Mouse (Mus musculus): ENCODE results near the gene Mars. TPM values are rescaled to one million over a fixed set of nuclear protein-coding genes. Genes with fewer than 3 reads are reported as not detected.

Mars gene
- polyA plus RNA-seq, 1 experiment: 43.8 TPM

DNA sequence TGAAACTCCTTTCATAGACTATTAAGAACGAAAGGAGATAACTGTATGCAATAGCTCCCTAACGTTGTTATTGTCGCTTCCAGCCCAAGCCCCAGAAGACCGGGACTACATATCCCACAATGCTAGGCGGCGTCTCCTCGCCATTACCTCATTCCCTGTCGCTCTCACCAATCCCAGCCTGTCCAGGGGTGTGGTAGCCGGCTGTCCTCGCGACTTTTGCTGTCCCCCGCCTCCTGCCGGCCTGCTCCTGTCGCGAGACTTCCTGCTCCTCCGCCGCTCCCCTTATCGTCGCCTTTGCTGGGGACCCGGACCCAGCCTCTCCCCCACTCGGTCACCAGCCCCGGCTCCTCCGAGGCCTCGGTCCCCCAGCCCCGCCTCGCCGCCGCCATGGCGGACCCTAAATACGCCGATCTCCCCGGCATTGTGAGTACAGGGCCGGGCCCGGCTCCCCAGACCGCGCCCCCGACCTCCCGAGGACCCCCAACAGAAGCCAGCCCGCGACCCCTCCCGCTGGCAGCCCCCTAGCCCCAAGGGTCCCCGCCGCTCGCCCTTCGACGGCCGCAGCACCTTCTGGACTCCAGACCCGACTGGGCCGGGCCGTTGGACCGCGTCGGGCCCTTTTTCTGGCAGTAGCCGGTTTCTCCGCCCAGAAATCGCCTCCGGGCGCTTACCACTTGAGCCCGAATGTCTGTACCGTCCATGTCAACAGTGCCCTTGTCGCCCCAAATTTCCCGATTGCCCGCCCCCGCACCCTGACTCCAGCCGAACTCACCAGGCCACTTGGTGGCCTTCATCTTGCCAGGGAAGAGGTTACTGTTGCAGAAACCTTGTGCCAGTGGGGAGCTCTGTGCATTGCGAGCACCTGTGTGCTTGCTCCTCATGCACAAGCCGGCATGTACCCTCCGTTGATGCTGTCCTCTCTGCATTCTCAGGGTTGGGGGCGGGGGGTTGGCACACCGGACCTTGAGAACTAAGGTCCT lies 45.2 kb downstream of the Mars start, which contains the start of gene Dctn2:
TSS of gene Dctn2 (plus strand) at position 257 of the 980 bp plus-strand sequence.
- under 1% methylated on average over 70 of the region's 70 CpGs for WGBS

DNA sequence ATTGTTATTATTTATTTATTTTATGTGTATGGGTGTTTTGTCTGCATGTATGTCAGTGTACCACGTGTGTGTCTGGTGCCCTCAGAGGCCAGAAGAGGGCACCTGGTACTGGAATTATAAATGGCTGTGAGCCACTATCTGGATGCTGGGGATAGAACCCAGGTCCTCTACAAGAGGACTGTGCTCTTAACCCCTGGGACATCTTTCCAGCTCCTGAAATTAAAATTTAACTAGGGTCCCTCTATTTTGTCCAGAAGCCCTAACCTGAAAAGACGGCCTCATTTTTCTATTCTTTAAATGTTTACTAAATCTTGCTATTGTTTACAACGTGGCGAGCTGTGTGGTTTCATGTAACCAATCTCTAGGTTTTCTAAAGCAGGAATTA lies 45.9 kb downstream of the Mars start:
- no peak for DNase-seq (ENCODE audit: low read depth, low spot score)

More for the DNA sequence above, 45.2 kb downstream of the Mars start, which contains the start of gene Dctn2:
- DNase-seq (ENCODE audit: low read depth, low spot score): no peak

DNA sequence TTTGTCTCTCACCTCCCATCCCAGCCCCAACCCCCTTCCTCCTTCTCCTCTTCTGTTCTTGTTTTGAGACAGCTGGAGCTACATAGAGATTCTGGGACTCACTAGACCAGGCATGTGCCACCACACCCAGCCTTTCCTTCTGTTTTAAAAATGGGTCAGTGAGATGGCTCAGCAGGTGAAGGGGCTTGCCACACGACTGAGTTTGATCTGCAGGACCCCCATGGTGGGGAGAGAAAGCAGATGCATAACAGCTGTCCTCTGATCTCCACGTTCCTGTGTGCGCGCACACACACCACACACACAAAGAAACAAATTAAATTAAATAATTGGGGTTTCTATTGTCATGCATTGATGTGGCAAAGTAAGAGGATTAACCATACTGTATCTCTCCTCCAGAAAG lies 46.6 kb downstream of the Mars start:
- no peak for DNase-seq (ENCODE audit: low read depth, low spot score)
- 79% methylated on average over 4 of the region's 4 CpGs for WGBS

More for the DNA sequence above, 45.9 kb downstream of the Mars start:
- 28% methylated on average over 4 of the region's 4 CpGs for WGBS

DNA sequence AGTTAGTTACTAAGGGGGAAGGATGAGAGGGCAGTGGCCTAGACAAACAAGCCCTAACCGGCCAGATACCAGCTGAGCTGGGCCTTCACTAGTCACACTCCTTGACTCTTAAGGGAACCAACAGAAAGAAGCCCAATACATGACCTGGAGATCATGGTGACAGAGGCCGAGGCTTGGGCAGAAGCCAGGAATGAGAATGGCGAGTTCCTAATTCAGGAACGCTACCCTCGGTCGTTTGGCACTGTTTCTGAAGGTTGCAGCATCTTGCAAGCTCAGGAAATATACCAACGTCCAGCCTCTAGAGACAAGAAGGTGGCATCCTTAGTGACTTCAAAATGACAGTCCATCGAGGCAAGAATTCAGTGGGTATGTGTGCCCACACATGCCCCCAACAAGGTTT lies 47.2 kb downstream of the Mars start:
- WGBS: 77% methylated on average over 8 of the region's 8 CpGs
- no peak for DNase-seq (ENCODE audit: low read depth, low spot score)

DNA sequence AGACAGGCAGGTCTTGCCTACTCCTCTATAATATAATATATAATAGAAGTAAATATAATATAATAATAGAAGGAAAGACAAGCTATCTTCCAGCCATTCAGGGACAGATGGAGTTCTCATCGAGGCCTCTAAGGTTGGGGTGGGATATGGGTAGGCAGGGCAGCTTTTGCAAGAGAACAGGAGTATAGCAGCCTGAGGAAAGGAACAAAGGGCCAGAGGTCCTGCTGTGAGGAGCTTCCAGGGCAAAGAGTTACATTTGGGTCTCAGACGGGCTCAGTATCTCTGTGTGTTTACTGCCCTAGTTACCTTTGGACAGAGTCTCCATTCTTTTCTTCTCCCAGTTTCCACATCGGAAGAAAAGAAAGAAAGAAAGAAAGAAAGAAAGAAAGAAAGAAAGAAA lies 48.0 kb downstream of the Mars start:
- 61% methylated on average over 3 of the region's 3 CpGs for WGBS
- DNase-seq (ENCODE audit: low read depth, low spot score): no peak

DNA sequence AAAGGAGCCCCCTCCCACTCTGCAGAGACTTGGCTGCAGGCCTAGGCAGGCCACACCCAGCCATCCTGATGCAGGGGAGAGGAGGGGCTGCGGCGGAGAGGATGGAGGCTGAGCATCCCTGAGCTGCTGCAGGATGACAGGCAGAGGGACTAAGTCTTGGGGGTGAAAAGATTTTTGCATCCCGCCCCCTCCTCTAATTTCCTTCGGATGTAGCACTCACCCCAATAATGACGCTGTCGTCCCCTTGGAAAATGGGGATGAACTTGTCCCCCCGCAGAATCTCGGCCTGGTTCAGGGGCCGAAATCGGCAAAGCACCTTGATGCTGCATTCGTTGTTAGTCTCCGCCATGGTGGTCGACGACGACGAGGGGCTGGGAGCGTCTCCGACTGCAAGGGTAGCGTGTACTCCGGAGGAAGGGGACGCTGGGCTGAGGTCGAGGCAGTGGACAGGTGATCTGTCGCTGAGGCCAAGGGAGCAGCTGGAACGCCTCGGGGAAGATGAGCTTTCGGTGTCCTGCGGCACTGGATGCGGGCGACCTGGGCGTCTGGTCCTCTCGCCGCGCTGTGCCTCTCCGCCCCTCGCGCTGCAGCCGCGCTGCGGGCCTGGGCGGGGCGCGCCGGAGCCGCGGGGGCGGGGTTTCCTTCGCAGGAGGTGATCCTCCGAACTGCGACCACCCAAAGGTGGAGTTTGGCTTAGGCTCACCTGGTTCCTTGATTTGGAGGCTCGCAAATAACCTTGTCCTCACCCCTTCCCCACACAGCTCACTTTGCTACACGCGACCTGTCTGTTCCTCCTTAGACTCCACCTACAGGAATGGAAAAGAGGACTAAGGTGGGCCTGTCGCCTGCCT lies 48.8 kb downstream of the Mars start, which contains the start of gene Kif5a:
TSS of gene Kif5a (minus strand) at position 801 of the 851 bp plus-strand sequence.
- WGBS: 2% methylated on average over 53 of the region's 53 CpGs
- no peak for DNase-seq (ENCODE audit: low read depth, low spot score)

DNA sequence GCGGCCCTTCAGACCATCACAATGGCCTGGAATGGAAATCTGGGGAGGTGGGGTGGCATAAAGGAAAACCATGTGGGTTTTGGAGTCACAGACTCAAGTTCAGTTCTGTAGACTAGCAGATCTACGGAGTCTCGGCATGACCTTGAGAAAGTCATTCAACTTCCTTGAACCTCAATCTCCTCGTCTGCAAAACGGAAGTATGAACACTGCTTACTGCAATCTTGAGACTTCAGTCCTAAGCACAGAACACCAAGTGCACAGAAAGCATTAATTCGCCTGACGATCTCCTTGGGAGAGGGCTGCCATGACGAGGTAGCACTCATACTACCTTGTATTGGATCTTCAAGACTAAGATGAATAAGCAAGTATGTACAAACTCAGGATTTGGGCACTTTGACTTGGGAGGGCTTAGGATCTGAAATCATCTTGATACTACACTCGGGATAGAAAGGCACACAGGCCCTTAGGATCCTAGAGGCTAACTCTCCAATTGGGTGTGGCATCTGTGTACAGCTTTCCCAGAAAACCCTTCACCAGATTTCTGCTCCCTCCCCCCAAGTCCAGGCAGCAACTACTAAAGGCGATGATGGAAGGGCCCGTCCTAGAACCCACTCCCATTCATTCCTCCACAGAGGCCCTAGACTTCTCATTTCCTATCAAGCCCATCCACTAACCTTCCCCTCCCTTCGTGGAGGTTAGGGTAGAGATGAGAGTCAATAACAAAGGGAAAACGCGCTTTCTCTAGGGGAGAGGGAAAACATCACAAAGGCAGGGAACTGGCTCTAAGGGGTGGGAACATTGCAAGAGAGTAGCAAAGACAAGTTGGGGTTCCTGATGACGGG lies 49.7 kb downstream of the Mars start:
- DNase-seq (ENCODE audit: low read depth, low spot score): no peak
- 65% methylated on average over 15 of the region's 15 CpGs for WGBS

DNA sequence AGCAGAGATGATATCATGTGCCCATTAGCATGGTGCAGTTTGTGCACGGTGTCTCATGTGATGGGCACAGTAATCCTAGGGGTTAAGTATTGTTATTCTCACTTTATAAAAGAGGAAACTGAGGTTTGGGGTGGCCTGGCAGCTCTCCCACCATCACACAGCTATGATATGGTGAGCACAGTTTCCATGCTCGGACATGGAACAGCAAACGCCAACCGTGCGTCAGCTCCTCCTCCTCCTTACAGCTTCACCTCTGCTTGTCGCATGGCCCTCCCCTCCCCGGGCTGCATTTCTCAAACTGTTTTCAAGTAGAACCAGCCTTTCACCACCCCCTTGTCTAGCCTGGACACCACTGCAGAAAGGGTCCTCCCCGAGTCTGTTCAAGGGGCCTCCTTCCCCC lies 53.1 kb downstream of the Mars start:
- WGBS: 69% methylated on average over 8 of the region's 8 CpGs

DNA sequence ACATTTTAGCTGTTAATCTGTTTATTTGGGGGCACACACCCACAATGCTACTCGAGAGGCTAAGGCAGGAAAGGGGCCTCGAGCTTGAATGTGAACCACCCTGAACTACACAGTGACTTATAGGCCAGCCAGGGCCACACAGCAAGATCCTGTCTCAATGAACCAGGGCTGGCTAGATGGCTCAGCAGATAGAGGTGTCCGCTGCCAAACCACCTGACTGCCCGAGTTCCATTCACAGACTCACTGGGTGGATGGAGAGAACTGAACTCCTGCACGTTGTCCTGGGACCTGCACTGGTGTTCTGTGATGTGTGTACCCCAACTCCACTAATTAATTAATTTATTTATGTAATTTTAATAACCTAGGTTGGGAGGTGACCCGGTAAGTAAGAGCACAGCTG lies 53.8 kb downstream of the Mars start:
- DNase-seq (ENCODE audit: low read depth, low spot score): no peak
- 62% methylated on average over 6 of the region's 6 CpGs for WGBS

More for the DNA sequence above, 53.1 kb downstream of the Mars start:
- no peak for DNase-seq (ENCODE audit: low read depth, low spot score)

DNA sequence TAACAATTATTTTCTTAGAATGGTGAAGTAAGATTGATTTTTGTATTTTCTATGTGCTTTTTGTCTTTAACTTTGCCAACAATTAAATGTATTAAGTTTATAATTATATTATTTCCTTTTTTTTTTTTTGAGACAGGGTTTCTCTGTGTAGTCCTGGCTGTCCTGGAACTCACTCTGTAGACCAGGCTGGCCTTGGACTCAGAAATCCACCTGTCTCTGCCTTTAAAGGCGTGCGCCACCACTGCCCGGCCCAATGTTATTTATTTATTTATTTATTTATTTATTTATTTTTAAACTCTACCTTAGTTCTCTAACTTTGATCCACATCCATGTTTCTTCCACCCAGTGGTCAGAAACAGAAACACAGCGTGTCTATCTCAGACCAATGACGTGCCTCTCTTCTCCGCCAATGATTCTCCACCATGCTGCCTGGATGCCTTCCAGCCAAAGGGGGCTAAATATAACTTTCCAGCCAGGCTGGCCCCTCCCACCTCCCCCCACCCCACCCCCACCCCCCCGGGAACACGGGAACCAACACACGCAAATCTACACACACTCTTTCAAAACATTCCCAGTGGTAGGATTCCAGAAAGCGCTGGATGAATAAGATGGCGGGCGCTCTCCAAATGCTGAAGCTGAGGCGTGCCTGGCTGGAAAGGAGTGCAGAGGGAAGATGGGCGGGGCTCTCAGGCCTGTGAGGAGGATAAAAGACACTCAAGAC lies 55.8 kb downstream of the Mars start:
- WGBS: 24% methylated on average over 14 of the region's 14 CpGs
- DNase-seq (ENCODE audit: low read depth, low spot score): no peak

DNA sequence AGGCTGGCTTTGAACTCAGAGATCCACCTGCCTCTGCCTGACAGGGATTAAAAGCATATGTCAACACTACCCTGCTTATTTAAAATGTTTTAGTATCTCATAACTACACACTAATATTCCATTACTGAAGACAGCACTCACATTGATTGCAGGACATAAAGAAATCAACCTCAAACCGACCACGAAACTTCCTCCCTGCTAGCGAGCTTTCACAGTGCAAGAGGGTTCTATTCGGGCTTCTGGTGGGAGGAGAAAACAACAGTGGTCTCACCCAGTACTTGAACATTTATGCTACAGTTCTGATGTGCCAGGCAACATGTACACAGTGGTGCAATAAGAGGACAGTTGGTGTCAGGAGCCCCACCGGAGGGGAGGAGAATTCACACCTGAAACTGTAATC lies 60.8 kb downstream of the Mars start:
- 68% methylated on average over 5 of the region's 5 CpGs for WGBS
- no peak for DNase-seq (ENCODE audit: low read depth, low spot score)

Other genes with a start within 250 kb of the Mars start
- gene Cdk4, start 248.3 kb downstream of the Mars start, polyA plus RNA-seq (2012; rRNA removed): 228 and 258 TPM in 2 replicates
- 73.8 and 85.4 TPM in 2 replicates for gene Tspan31, start 241.5 kb downstream of the Mars start, polyA plus RNA-seq (2012; rRNA removed)
- 4.0 and 7.1 TPM in 2 replicates for gene Agap2, start 236.5 kb downstream of the Mars start, polyA plus RNA-seq (2012; rRNA removed)
- gene Os9, start 190.7 kb downstream of the Mars start, polyA plus RNA-seq (2012; rRNA removed): 71.3 and 102 TPM in 2 replicates
- gene B4galnt1, start 146.6 kb downstream of the Mars start, polyA plus RNA-seq (2012; rRNA removed): 247 and 361 TPM in 2 replicates
- 0.41 and 0.90 TPM in 2 replicates for gene Slc26a10, start 131.1 kb downstream of the Mars start, polyA plus RNA-seq (2012; rRNA removed)
- 16.0 and 20.5 TPM in 2 replicates for gene Arhgef25, start 121.7 kb downstream of the Mars start, polyA plus RNA-seq (2012; rRNA removed)
- gene Dtx3, start 116.1 kb downstream of the Mars start, polyA plus RNA-seq (2012; rRNA removed): 38.0 and 47.9 TPM in 2 replicates
- 38.9 and 42.6 TPM in 2 replicates for gene Pip4k2c, start 100.2 kb downstream of the Mars start, polyA plus RNA-seq (2012; rRNA removed)
- 1.2 and 2.0 TPM in 2 replicates for gene Kif5a, start 48.4 kb downstream of the Mars start, polyA plus RNA-seq (2012; rRNA removed)
- gene Dctn2, start 45.4 kb downstream of the Mars start, polyA plus RNA-seq (2012; rRNA removed): 181 and 201 TPM in 2 replicates
- gene Mbd6, start 22.8 kb downstream of the Mars start, polyA plus RNA-seq (2012; rRNA removed): 27.9 and 36.8 TPM in 2 replicates
- gene Arhgap9, start 10.2 kb upstream of the Mars start, polyA plus RNA-seq (2012; rRNA removed): 10.0 and 11.3 TPM in 2 replicates
- gene Gli1, start 30.2 kb upstream of the Mars start, polyA plus RNA-seq (2012; rRNA removed): 5.1 and 8.9 TPM in 2 replicates
- gene Inhbe, start 42.6 kb upstream of the Mars start, polyA plus RNA-seq (2012; rRNA removed): not detected in 2 replicates
- not detected in 2 replicates for gene Inhbc, start 58.6 kb upstream of the Mars start, polyA plus RNA-seq (2012; rRNA removed)
- 47.2 and 49.4 TPM in 2 replicates for gene R3hdm2, start 68.5 kb upstream of the Mars start, polyA plus RNA-seq (2012; rRNA removed)
- gene Stac3, start 189.9 kb upstream of the Mars start, polyA plus RNA-seq (2012; rRNA removed): 0.66 and 1.6 TPM in 2 replicates
- 6.0 and 6.1 TPM in 2 replicates for gene Ndufa4l2, start 203.2 kb upstream of the Mars start, polyA plus RNA-seq (2012; rRNA removed)
- 59.0 and 62.5 TPM in 2 replicates for gene Shmt2, start 210.7 kb upstream of the Mars start, polyA plus RNA-seq (2012; rRNA removed)
- 0.22 and 0.25 TPM in 2 replicates for gene Nxph4, start 222.8 kb upstream of the Mars start, polyA plus RNA-seq (2012; rRNA removed)

Data from large intestine, adult 2 months (tissue).